Mouse (Mus musculus) small intestine, adult 2 months (tissue): ENCODE results near the gene Cd47.

Source experiments
- CTCF ChIP-seq: fragments of 200-500 bp; IDR thresholded peaks from 2 replicates; pipeline ENCODE4 v1.5.1; 2012; ENCODE audit warnings: low read depth, mild to moderate bottlenecking, control low read depth, inconsistent platforms, low read length, moderate library complexity, mixed read lengths; ENCODE audit not compliant: insufficient replicate concordance, insufficient read length; ENCODE audit errors: extremely low read depth
- POLR2A ChIP-seq: fragments of 200-500 bp; IDR thresholded peaks from 2 replicates; pipeline ENCODE4 v1.6.1; 2012; ENCODE audit warnings: low read depth, mild to moderate bottlenecking, control low read depth, inconsistent platforms, low read length, moderate library complexity

DNA sequence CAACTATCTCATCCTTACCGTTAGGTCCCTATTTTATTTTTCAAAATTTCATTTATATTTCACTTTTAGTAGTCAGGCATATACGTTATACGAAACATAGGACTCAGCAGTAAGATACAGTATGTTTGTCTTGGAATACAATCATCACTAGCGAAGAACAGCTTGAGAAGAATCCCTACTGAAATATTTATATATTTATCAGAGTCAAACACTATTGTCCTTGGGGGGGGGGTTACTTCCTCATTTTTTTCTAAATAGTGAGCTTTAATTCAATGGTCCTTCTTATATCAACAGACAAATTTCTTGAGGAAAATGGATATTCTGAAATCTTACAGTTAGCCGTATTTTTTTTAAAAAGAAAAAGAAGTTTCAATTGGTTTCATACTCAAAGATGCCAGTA lies 101.8 kb downstream of the Cd47 start:
- TF ChIP-seq CTCF (no peak), POLR2A (no peak)
